Mouse (Mus musculus) limb, embryonic 14.5 days (tissue): Measurements from ENCODE around the gene Ttll13. TPM values are rescaled to one million over a fixed set of nuclear protein-coding genes. Genes with fewer than 3 reads are reported as not detected.
A peak's percentile ranks its signal among the peaks of the same experiment; 100 is the strongest.

ENCODE experiments used
- ATAC-seq: fragments of 200-750 bp; cut with Nextera tagmentation; 2 replicates; pipeline ENCODE4 v1.8.0; 2017; ENCODE audit warnings: low read depth, moderate number of reproducible peaks, moderate TSS enrichment; ENCODE audit not compliant: low FRiP score
- DNase-seq: peaks from one replicate; pipeline ENCODE4 v3.0.0-alpha.2; 2015; ENCODE audit warnings: low spot score
- H3K27ac ChIP-seq: fragments of 300-500 bp; sonication (generic); replicated peaks from 2 replicates; pipeline ENCODE4 v1.5.1; 2014; ENCODE audit warnings: low read depth, mild to moderate bottlenecking, low read length, moderate library complexity, mixed read lengths
- H3K27me3 ChIP-seq: fragments of 300-500 bp; sonication (generic); 2 replicates; pipeline ENCODE4 v1.6.1; 2014; ENCODE audit warnings: low read length, mixed read lengths; ENCODE audit not compliant: control insufficient read depth, insufficient read depth
- H3K36me3 ChIP-seq: fragments of 300-500 bp; sonication (generic); 2 replicates; pipeline ENCODE4 v1.6.1; 2014; ENCODE audit warnings: mild to moderate bottlenecking, low read length, moderate library complexity, mixed read lengths; ENCODE audit not compliant: control insufficient read depth, insufficient read depth
- H3K4me1 ChIP-seq: fragments of 300-500 bp; sonication (generic); 2 replicates; pipeline ENCODE4 v1.6.1; 2014; ENCODE audit warnings: antibody characterized with exemption, low read length, mixed read lengths; ENCODE audit not compliant: control insufficient read depth, insufficient read depth
- H3K4me2 ChIP-seq: fragments of 300-500 bp; sonication (generic); replicated peaks from 2 replicates; pipeline ENCODE4 v1.6.1; 2014; ENCODE audit warnings: low read depth, mild to moderate bottlenecking, low read length, moderate library complexity; ENCODE audit not compliant: severe bottlenecking
- H3K4me3 ChIP-seq: fragments of 300-500 bp; sonication (generic); replicated peaks from 2 replicates; pipeline ENCODE4 v1.5.1; 2014; ENCODE audit warnings: low read length
- H3K9ac ChIP-seq: fragments of 300-500 bp; sonication (generic); 2 replicates; pipeline ENCODE4 v1.6.1; 2014; ENCODE audit warnings: mild to moderate bottlenecking, low read depth, low read length, moderate library complexity; ENCODE audit not compliant: severe bottlenecking
- H3K9me3 ChIP-seq: fragments of 300-500 bp; sonication (generic); 2 replicates; pipeline ENCODE4 v1.6.1; 2016; ENCODE audit warnings: low read length; ENCODE audit not compliant: control insufficient read depth
- POLR2A ChIP-seq: fragments of 200-500 bp; IDR thresholded peaks from 2 replicates; pipeline ENCODE4 v1.8.0; 2012; ENCODE audit warnings: inconsistent platforms, mild to moderate bottlenecking, moderate library complexity, borderline replicate concordance; ENCODE audit not compliant: insufficient read depth, insufficient read length; ENCODE audit errors: extremely low read depth
- WGBS: fragments of 180-500 bp; shearing (Covaris S2); extraction: QIAGEN DNeasy Blood & Tissue Kit; methylation state at CpG from one replicate; pipeline ENCODE4 v1.1.7; 2014; 5-methylcytosine and 5-hydroxymethylcytosine counted together
- polyA plus RNA-seq, 2 experiments: library from polyadenylated mRNA; depleted of rRNA in 1 of 2; stranded (reverse) in 1 of 2; unstranded in 1 of 2; fragments of >200 nt; fragmentation: Nextera tagmentation in 1 of 2; extraction: Ambion mirVana in 1 of 2; gene quantifications; 2 replicates each; pipeline versions ENCODE4 v1.2.1 to v1.2.3; 2012 to 2014

Ttll13 gene
- polyA plus RNA-seq, 2 experiments = 0.59 to 0.73 TPM

- peaks cover 8% of the 10 kb centered on the region for H3K4me1 ChIP-seq
- H3K9me3 ChIP-seq = no peaks in the 10 kb centered on the region
- no peaks in the 10 kb centered on the region for H3K27me3 ChIP-seq
- H3K9ac ChIP-seq = no peak overlapping the region
- WGBS = 92% methylated on average over 6 of the region's 6 CpGs
- H3K4me2 ChIP-seq = no peak overlapping the region
- DNase-seq (no peak), ATAC-seq (no peak)
- H3K27ac ChIP-seq = no peak overlapping the region
- TF ChIP-seq POLR2A = no peak
- H3K36me3 ChIP-seq = peaks cover 31% of the 10 kb centered on the region
- no peak overlapping the region for H3K4me3 ChIP-seq
Observed at GRCm38 (mm10) chr7:80296462-80296861, 50.3 kb downstream of the Ttll13 start.

DNA sequence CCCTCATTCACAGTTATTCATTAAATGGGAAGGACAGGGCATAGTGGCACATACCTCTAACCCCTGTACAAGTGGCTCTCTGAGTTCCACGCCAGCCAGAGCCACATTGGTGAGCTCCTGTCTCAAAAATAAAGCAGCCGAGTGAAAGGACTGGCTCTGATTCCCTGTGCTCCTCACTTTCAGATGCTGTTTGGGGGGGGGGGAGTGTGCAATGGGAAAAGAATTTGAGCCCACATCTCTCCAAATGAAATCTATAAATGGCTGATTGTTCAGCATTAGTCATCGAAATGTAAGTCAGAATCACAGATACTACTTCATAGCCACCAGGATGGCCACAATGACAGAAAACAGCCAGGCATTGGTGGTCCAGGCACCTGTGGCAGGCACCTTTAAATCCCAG, 50.9 kb downstream of the Ttll13 start:
- ATAC-seq (no peak), DNase-seq (no peak)
- 85% methylated on average over 3 of the region's 3 CpGs for WGBS
- H3K27me3 ChIP-seq = no peaks in the 10 kb centered on the region
- TF ChIP-seq POLR2A = no peak
- peaks cover 8% of the 10 kb centered on the region for H3K4me1 ChIP-seq
- H3K4me3 ChIP-seq = no peak overlapping the region
- H3K27ac ChIP-seq = no peak overlapping the region
- H3K36me3 ChIP-seq = peaks cover 31% of the 10 kb centered on the region
- no peak overlapping the region for H3K9ac ChIP-seq
- H3K9me3 ChIP-seq = no peaks in the 10 kb centered on the region
- H3K4me2 ChIP-seq = 0 out of 2 replicates have a peak overlapping the region, but pooled peaks have one; percentile 3

- Histone ChIP-seq H3K9ac (no peak overlapping the region), H3K9me3 (no peaks in the 10 kb centered on the region), H3K4me1 (peaks cover 8% of the 10 kb centered on the region), H3K4me3 (no peak overlapping the region), H3K27ac (no peak overlapping the region), H3K4me2 (no peak overlapping the region), H3K36me3 (peaks cover 43% of the 10 kb centered on the region), H3K27me3 (no peaks in the 10 kb centered on the region)
- 97% methylated on average over 4 of the region's 4 CpGs for WGBS
- TF ChIP-seq POLR2A = no peak
- ATAC-seq (no peak), DNase-seq (no peak)
Observed at GRCm38 (mm10) chr7:80298754-80299153, 52.6 kb downstream of the Ttll13 start.

DNA sequence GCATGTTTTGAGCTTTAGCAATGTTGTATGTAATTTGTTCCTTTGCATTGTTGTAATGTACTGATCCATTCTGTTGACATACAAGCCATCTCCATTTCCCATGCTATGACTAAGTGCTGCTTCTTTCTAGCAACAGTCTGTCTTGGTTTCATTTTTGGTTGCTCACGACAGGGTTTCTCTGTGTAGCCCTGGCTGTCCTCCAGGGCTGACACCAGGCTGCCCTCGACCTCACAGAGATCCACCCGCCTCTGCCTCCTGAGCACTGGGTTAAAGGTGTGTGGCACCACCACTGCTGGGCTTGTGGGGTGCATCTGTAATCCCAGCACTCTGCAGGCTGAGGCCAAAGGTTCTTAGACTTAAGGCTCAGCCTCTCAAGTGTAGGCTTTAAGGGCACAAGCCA, 53.4 kb downstream of the Ttll13 start:
- Histone ChIP-seq H3K4me3 (no peak overlapping the region), H3K27me3 (no peaks in the 10 kb centered on the region), H3K4me2 (no peak overlapping the region), H3K27ac (no peak overlapping the region), H3K4me1 (peaks cover 8% of the 10 kb centered on the region), H3K9me3 (no peaks in the 10 kb centered on the region), H3K9ac (no peak overlapping the region), H3K36me3 (peaks cover 51% of the 10 kb centered on the region)
- ATAC-seq (no peak), DNase-seq (no peak)
- WGBS = 100% methylated on average over 3 of the region's 3 CpGs
- TF ChIP-seq POLR2A = no peak

- ATAC-seq (no peak), DNase-seq (no peak)
- Histone ChIP-seq H3K27ac (no peak overlapping the region), H3K4me1 (no peaks in the 10 kb centered on the region), H3K9me3 (no peaks in the 10 kb centered on the region), H3K27me3 (no peaks in the 10 kb centered on the region), H3K36me3 (peaks cover 70% of the 10 kb centered on the region), H3K9ac (no peak overlapping the region), H3K4me3 (no peak overlapping the region), H3K4me2 (no peak overlapping the region)
- no peak for TF ChIP-seq POLR2A
- WGBS = 96% methylated on average over 2 of the region's 2 CpGs
Observed at GRCm38 (mm10) chr7:80301522-80301921, 55.3 kb downstream of the Ttll13 start.

- no peak for TF ChIP-seq POLR2A
- 68% methylated on average over 3 of the region's 3 CpGs for WGBS
- no peak for ATAC-seq
Observed at GRCm38 (mm10) chr7:80307766-80308165, 61.6 kb downstream of the Ttll13 start.

More at GRCm38 (mm10) chr7:80307766-80308165, 61.6 kb downstream of the Ttll13 start:
- peaks cover 93% of the 10 kb centered on the region for H3K36me3 ChIP-seq
- H3K4me1 ChIP-seq = no peaks in the 10 kb centered on the region
- H3K27ac ChIP-seq = no peak overlapping the region
- no peak for DNase-seq
- H3K9ac ChIP-seq = no peak overlapping the region
- H3K4me3 ChIP-seq = no peak overlapping the region
- no peaks in the 10 kb centered on the region for H3K9me3 ChIP-seq
- H3K4me2 ChIP-seq = no peak overlapping the region
- no peaks in the 10 kb centered on the region for H3K27me3 ChIP-seq

Other genes with a start within 250 kb of the Ttll13 start
- gene Zfp710, start 221.6 kb upstream of the Ttll13 start, polyA plus RNA-seq (2012; rRNA removed) = 24.7 and 35.5 TPM in 2 replicates
- 15.0 and 16.9 TPM in 2 replicates for gene Zfp710, start 221.6 kb upstream of the Ttll13 start, polyA plus RNA-seq (2014; fragmentation: Nextera tagmentation; extraction: Ambion mirVana)
- gene Idh2, start 131.0 kb upstream of the Ttll13 start, polyA plus RNA-seq (2012; rRNA removed) = 457 and 501 TPM in 2 replicates
- 580 and 595 TPM in 2 replicates for gene Idh2, start 131.0 kb upstream of the Ttll13 start, polyA plus RNA-seq (2014; fragmentation: Nextera tagmentation; extraction: Ambion mirVana)
- gene Sema4b, start 59.5 kb upstream of the Ttll13 start, polyA plus RNA-seq (2012; rRNA removed) = 8.2 and 12.3 TPM in 2 replicates
- 11.5 and 12.0 TPM in 2 replicates for gene Sema4b, start 59.5 kb upstream of the Ttll13 start, polyA plus RNA-seq (2014; fragmentation: Nextera tagmentation; extraction: Ambion mirVana)
- 37.8 and 52.0 TPM in 2 replicates for gene Cib1, start 13.6 kb upstream of the Ttll13 start, polyA plus RNA-seq (2012; rRNA removed)
- 66.1 and 72.1 TPM in 2 replicates for gene Cib1, start 13.6 kb upstream of the Ttll13 start, polyA plus RNA-seq (2014; fragmentation: Nextera tagmentation; extraction: Ambion mirVana)
- 2.0 TPM in 2 replicates for gene Gdpgp1, start 13.5 kb upstream of the Ttll13 start, polyA plus RNA-seq (2012; rRNA removed)
- gene Gdpgp1, start 13.5 kb upstream of the Ttll13 start, polyA plus RNA-seq (2014; fragmentation: Nextera tagmentation; extraction: Ambion mirVana) = 2.1 and 2.4 TPM in 2 replicates
- gene Ngrn, start 14.8 kb downstream of the Ttll13 start, polyA plus RNA-seq (2012; rRNA removed) = 50.0 and 51.6 TPM in 2 replicates
- 47.5 and 49.9 TPM in 2 replicates for gene Ngrn, start 14.8 kb downstream of the Ttll13 start, polyA plus RNA-seq (2014; fragmentation: Nextera tagmentation; extraction: Ambion mirVana)
- gene Vps33b, start 23.3 kb downstream of the Ttll13 start, polyA plus RNA-seq (2012; rRNA removed) = 17.0 and 19.1 TPM in 2 replicates
- gene Vps33b, start 23.3 kb downstream of the Ttll13 start, polyA plus RNA-seq (2014; fragmentation: Nextera tagmentation; extraction: Ambion mirVana) = 8.6 and 9.2 TPM in 2 replicates
- 78.5 and 79.9 TPM in 2 replicates for gene Prc1, start 48.1 kb downstream of the Ttll13 start, polyA plus RNA-seq (2012; rRNA removed)
- 109 and 111 TPM in 2 replicates for gene Prc1, start 48.1 kb downstream of the Ttll13 start, polyA plus RNA-seq (2014; fragmentation: Nextera tagmentation; extraction: Ambion mirVana)
- gene Rccd1, start 78.1 kb downstream of the Ttll13 start, polyA plus RNA-seq (2012; rRNA removed) = 22.5 and 26.2 TPM in 2 replicates
- 8.0 and 10.2 TPM in 2 replicates for gene Rccd1, start 78.1 kb downstream of the Ttll13 start, polyA plus RNA-seq (2014; fragmentation: Nextera tagmentation; extraction: Ambion mirVana)
- gene Unc45a, start 94.6 kb downstream of the Ttll13 start, polyA plus RNA-seq (2012; rRNA removed) = 55.1 and 62.6 TPM in 2 replicates
- 36.9 and 40.4 TPM in 2 replicates for gene Unc45a, start 94.6 kb downstream of the Ttll13 start, polyA plus RNA-seq (2014; fragmentation: Nextera tagmentation; extraction: Ambion mirVana)
- gene Hddc3, start 96.7 kb downstream of the Ttll13 start, polyA plus RNA-seq (2012; rRNA removed) = 48.8 and 50.4 TPM in 2 replicates
- 23.1 and 23.8 TPM in 2 replicates for gene Hddc3, start 96.7 kb downstream of the Ttll13 start, polyA plus RNA-seq (2014; fragmentation: Nextera tagmentation; extraction: Ambion mirVana)
- gene Man2a2, start 125.0 kb downstream of the Ttll13 start, polyA plus RNA-seq (2012; rRNA removed) = 64.8 and 89.1 TPM in 2 replicates
- 14.8 and 18.4 TPM in 2 replicates for gene Man2a2, start 125.0 kb downstream of the Ttll13 start, polyA plus RNA-seq (2014; fragmentation: Nextera tagmentation; extraction: Ambion mirVana)
- 23.5 and 26.0 TPM in 2 replicates for gene Fes, start 141.6 kb downstream of the Ttll13 start, polyA plus RNA-seq (2012; rRNA removed)
- gene Fes, start 141.6 kb downstream of the Ttll13 start, polyA plus RNA-seq (2014; fragmentation: Nextera tagmentation; extraction: Ambion mirVana) = 12.6 and 14.5 TPM in 2 replicates
- 40.5 and 58.3 TPM in 2 replicates for gene Furin, start 159.1 kb downstream of the Ttll13 start, polyA plus RNA-seq (2012; rRNA removed)
- 17.0 and 19.8 TPM in 2 replicates for gene Furin, start 159.1 kb downstream of the Ttll13 start, polyA plus RNA-seq (2014; fragmentation: Nextera tagmentation; extraction: Ambion mirVana)